Mouse (Mus musculus) lung, embryonic 14.5 days (tissue): ENCODE measurements around the gene Gm20517. TPM values are rescaled to one million over a fixed set of nuclear protein-coding genes. Genes with fewer than 3 reads are reported as not detected.

Experiments used
- ATAC-seq: fragments of 200-750 bp; cut with Nextera tagmentation; 2 replicates; pipeline ENCODE4 v1.8.0; 2017; ENCODE audit warnings: mild to moderate bottlenecking, moderate TSS enrichment, moderate library complexity; ENCODE audit not compliant: insufficient read depth
- DNase-seq: peaks from one replicate; pipeline ENCODE4 v3.0.0-alpha.2; 2015
- H3K27ac ChIP-seq: fragments of 300-500 bp; sonication (generic); 2 replicates; pipeline ENCODE4 v1.5.1; 2014; ENCODE audit warnings: low read depth, mild to moderate bottlenecking, moderate library complexity
- H3K27me3 ChIP-seq: fragments of 300-500 bp; sonication (generic); 2 replicates; pipeline ENCODE4 v1.6.1; 2014; ENCODE audit warnings: low read length, control low read depth; ENCODE audit not compliant: insufficient read depth
- H3K36me3 ChIP-seq: fragments of 300-500 bp; sonication (generic); 2 replicates; pipeline ENCODE4 v1.6.1; 2014; ENCODE audit warnings: control low read depth; ENCODE audit not compliant: insufficient read depth
- H3K4me1 ChIP-seq: fragments of 300-500 bp; sonication (generic); 2 replicates; pipeline ENCODE4 v1.6.1; 2014; ENCODE audit warnings: antibody characterized with exemption, control low read depth; ENCODE audit not compliant: insufficient read depth
- H3K4me2 ChIP-seq: fragments of 300-500 bp; sonication (generic); 2 replicates; pipeline ENCODE4 v1.6.1; 2014; ENCODE audit warnings: mild to moderate bottlenecking
- H3K4me3 ChIP-seq: fragments of 300-500 bp; sonication (generic); 2 replicates; pipeline ENCODE4 v1.5.1; 2014; ENCODE audit warnings: low read depth, low read length
- H3K9ac ChIP-seq: fragments of 300-500 bp; sonication (generic); 2 replicates; pipeline ENCODE4 v1.6.1; 2014
- H3K9me3 ChIP-seq: fragments of 300-500 bp; sonication (generic); 2 replicates; pipeline ENCODE4 v1.6.1; 2016; ENCODE audit warnings: low read depth, low read length, control low read depth
- CTCF ChIP-seq: IDR thresholded peaks from 2 replicates; pipeline ENCODE4 v1.5.1; 2016; ENCODE audit warnings: antibody characterized with exemption, low read depth
- WGBS: fragments of 180-500 bp; shearing (Covaris S2); extraction: QIAGEN DNeasy Blood & Tissue Kit; methylation state at CpG from one replicate; pipeline ENCODE4 v1.1.7; 2014; 5-methylcytosine and 5-hydroxymethylcytosine counted together
- polyA plus RNA-seq: library from polyadenylated mRNA; unstranded; fragments of >200 nt; fragmentation: Nextera tagmentation; extraction: Ambion mirVana; gene quantifications from 2 replicates; pipeline ENCODE4 v1.2.1, GENCODE M21; 2014

The Gm20517 gene
- polyA plus RNA-seq, 1 experiment from 2014 or later = 0.74 TPM

- Histone ChIP-seq H3K4me2 (peak overlapping the region; percentile 99), H3K27me3 (no peaks in the 10 kb centered on the region), H3K36me3 (peaks cover 22% of the 10 kb centered on the region), H3K9ac (peak overlapping the region; percentile 63), H3K27ac (peak overlapping the region; percentile 85), H3K4me1 (peaks cover 6% of the 10 kb centered on the region; the same call in 1 of the 2 replicates), H3K4me3 (peak overlapping the region; percentile 65), H3K9me3 (no peaks in the 10 kb centered on the region)
- peak; percentile 98 for DNase-seq
- peak; percentile 93 for ATAC-seq
- under 1% methylated on average over 61 of the region's 63 CpGs for WGBS
- no peak for TF ChIP-seq CTCF
Observed at GRCm38 (mm10) chr17:47628851-47629676, 17.7 kb downstream of the Gm20517 start.

- DNase-seq = peak; percentile 12
- under 1% methylated on average over 55 of the region's 61 CpGs for whole genome bisulfite sequencing
- H3K36me3 ChIP-seq = peaks cover 13% of the 10 kb centered on the region
- H3K27ac ChIP-seq = peak overlapping the region; percentile 85
- no peaks in the 10 kb centered on the region for H3K9me3 ChIP-seq
- peak overlapping the region; percentile 65 for H3K4me3 ChIP-seq
- no peak; the same call in 1 of the 2 replicates for TF ChIP-seq CTCF
- H3K27me3 ChIP-seq = no peaks in the 10 kb centered on the region
- peak overlapping the region; percentile 99 for H3K4me2 ChIP-seq
- H3K4me1 ChIP-seq = peaks cover 6% of the 10 kb centered on the region; the same call in 1 of the 2 replicates
- H3K9ac ChIP-seq = peak overlapping the region; percentile 63
- peak; percentile 52 for ATAC-seq
Observed at GRCm38 (mm10) chr17:47629717-47630677, 18.6 kb downstream of the Gm20517 start.

- ATAC-seq (no peak), DNase-seq (no peak)
- no peaks in the 10 kb centered on the region for H3K9me3 ChIP-seq
- H3K36me3 ChIP-seq = peaks cover 10% of the 10 kb centered on the region
- peak within 1 kb of the TSS; percentile 85 for H3K27ac ChIP-seq
- no peak for TF ChIP-seq CTCF
- H3K9ac ChIP-seq = peak within 1 kb of the TSS; percentile 63
- H3K27me3 ChIP-seq = no peaks in the 10 kb centered on the region
- H3K4me3 ChIP-seq = peak within 1 kb of the TSS; percentile 65
- H3K4me1 ChIP-seq = peaks cover 6% of the 10 kb centered on the region; the same call in 1 of the 2 replicates
- peak within 1 kb of the TSS; percentile 99 for H3K4me2 ChIP-seq
- WGBS = 0% methylated on average over 3 of the region's 3 CpGs
Observed at GRCm38 (mm10) chr17:47630678-47631065, 19.3 kb downstream of the Gm20517 start, which contains the start of gene Usp49. Gene Usp49 (plus strand): TSS chr17:47630690.

- no peak for DNase-seq
- H3K9me3 ChIP-seq = no peaks in the 10 kb centered on the region
- peaks cover 6% of the 10 kb centered on the region; the same call in 1 of the 2 replicates for H3K4me1 ChIP-seq
- H3K9ac ChIP-seq = no peak overlapping the region; the same call in 1 of the 2 replicates
- no peak overlapping the region for H3K4me2 ChIP-seq
- H3K36me3 ChIP-seq = 0 out of 2 replicates have a peak, but pooled peaks cover 5% of the 10 kb centered on the region
- H3K27ac ChIP-seq = no peak overlapping the region
- no peak for ATAC-seq
- no peak for TF ChIP-seq CTCF
- H3K27me3 ChIP-seq = no peaks in the 10 kb centered on the region
- 57% methylated on average over 4 of the region's 4 CpGs for WGBS
- H3K4me3 ChIP-seq = no peak overlapping the region
Observed at GRCm38 (mm10) chr17:47632181-47632840, 20.9 kb downstream of the Gm20517 start.

GRCm38 (mm10) chr17:47633999-47634770 is 22.8 kb downstream of the Gm20517 start:
- Histone ChIP-seq H3K4me3 (no peak overlapping the region), H3K9ac (no peak overlapping the region), H3K27ac (no peak overlapping the region), H3K4me2 (no peak overlapping the region), H3K4me1 (peaks cover 6% of the 10 kb centered on the region; the same call in 1 of the 2 replicates), H3K36me3 (0 out of 2 replicates have a peak, but pooled peaks cover 5% of the 10 kb centered on the region), H3K27me3 (no peaks in the 10 kb centered on the region), H3K9me3 (no peaks in the 10 kb centered on the region)
- DNase-seq = peak; percentile 8
- 77% methylated on average over 7 of the region's 7 CpGs for whole genome bisulfite sequencing
- ATAC-seq = no peak
- TF ChIP-seq CTCF = no peak

- H3K9me3 ChIP-seq = no peaks in the 10 kb centered on the region
- no peaks in the 10 kb centered on the region for H3K36me3 ChIP-seq
- DNase-seq = peak; percentile 12
- H3K9ac ChIP-seq = no peak overlapping the region
- H3K4me3 ChIP-seq = no peak overlapping the region
- WGBS = 76% methylated on average over 2 of the region's 2 CpGs
- no peaks in the 10 kb centered on the region for H3K4me1 ChIP-seq
- peak; percentile 14; the same call in 1 of the 2 replicates for TF ChIP-seq CTCF
- H3K27ac ChIP-seq = no peak overlapping the region
- no peak overlapping the region for H3K4me2 ChIP-seq
- no peaks in the 10 kb centered on the region for H3K27me3 ChIP-seq
- ATAC-seq = no peak
Observed at GRCm38 (mm10) chr17:47642992-47643391, 31.6 kb downstream of the Gm20517 start.
